ENCODE assay signal across 28 mouse cellular contexts in genomic region chr13:32024822-32025221, GRCm38 (mm10).
A peak's percentile ranks its signal among the peaks of the same experiment; 100 is the strongest.
DNase-seq lines count a peak whose midpoint lies in the region; ATAC-seq and TF ChIP-seq lines count a peak whose summit lies in the region.
"Had no signal": no experiment of that assay in that cellular context is flagged by ENCODE, and none has a peak within 500 bp of the region (broad histone marks: within the 10 kb centered on the region; RNA-seq: fewer than 3 reads in every experiment).

No protein-coding gene starts in this region.

- H3K9ac ChIP-seq in forebrain, embryonic 13.5 days = no peak overlapping the region
- H3K9ac ChIP-seq in kidney, embryonic 15.5 days = no peak overlapping the region
- no peak overlapping the region for H3K9ac ChIP-seq in limb, embryonic 14.5 days (ENCODE audit: low read depth, low read length, severe bottlenecking)
- H3K9ac ChIP-seq: embryonic facial prominence, embryonic 12.5 days; hindbrain, embryonic 15.5 days; liver, embryonic 13.5 days; neural tube, embryonic 15.5 days had no signal

- H3K9me3 ChIP-seq in forebrain, embryonic 10.5 days = no peaks in the 10 kb centered on the region
- H3K9me3 ChIP-seq in forebrain, embryonic 13.5 days (replicated peaks) = no peaks in the 10 kb centered on the region
- no peaks in the 10 kb centered on the region for H3K9me3 ChIP-seq in kidney, embryonic 15.5 days (replicated peaks)
- H3K9me3 ChIP-seq in embryonic facial prominence, embryonic 10.5 days = no peaks in the 10 kb centered on the region
- no peaks in the 10 kb centered on the region for H3K9me3 ChIP-seq in limb, embryonic 14.5 days (ENCODE audit: control insufficient read depth, low read length)
- H3K9me3 ChIP-seq: embryonic facial prominence, embryonic 12.5 days; hindbrain, embryonic 10.5 days; hindbrain, embryonic 15.5 days; liver, embryonic 13.5 days; neural tube, embryonic 15.5 days had no signal

- H3K27me3 ChIP-seq in forebrain, embryonic 10.5 days (ENCODE audit: poor library complexity, severe bottlenecking) = no peaks in the 10 kb centered on the region
- no peaks in the 10 kb centered on the region for H3K27me3 ChIP-seq in forebrain, embryonic 13.5 days
- no peaks in the 10 kb centered on the region for H3K27me3 ChIP-seq in kidney, embryonic 15.5 days
- peaks cover 7% of the 10 kb centered on the region; the same call in 1 of the 2 replicates for H3K27me3 ChIP-seq in embryonic facial prominence, embryonic 10.5 days (replicated peaks; ENCODE audit: low read depth, poor library complexity, severe bottlenecking)
- 0 out of 2 replicates have a peak, but pooled peaks cover 3% of the 10 kb centered on the region for H3K27me3 ChIP-seq in limb, embryonic 14.5 days (ENCODE audit: control insufficient read depth, insufficient read depth, low read length)
- H3K27me3 ChIP-seq: CH12.LX; embryonic facial prominence, embryonic 12.5 days; hindbrain, embryonic 15.5 days; liver, embryonic 13.5 days; neural tube, embryonic 15.5 days had no signal

- DNase-seq in forebrain, embryonic 10.5 days (ENCODE audit: extremely low spot score, low spot score) = no peak
- DNase-seq in kidney, adult 11 months = no peak
- peak; percentile 29 for DNase-seq in embryonic facial prominence, embryonic 10.5 days (ENCODE audit: low spot score)
- no peak for DNase-seq in limb, embryonic 14.5 days (ENCODE audit: low spot score)
- no peak for DNase-seq in T-cell, adult 2 months (ENCODE audit: low spot score)
- DNase-seq: adrenal gland, adult 8-10 months; cerebellum, adult 2 months; cerebellum, postnatal 14 days; gastrocnemius, postnatal 10 days; heart, postnatal 14 days; liver, embryonic 13.5 days; lung, adult 18-20 months; lung, postnatal 4 days; midbrain, embryonic 14.5 days; retina, postnatal 1 day; right cerebral cortex, postnatal 14 days; thymus, postnatal 14 days had no signal

- no peaks in the 10 kb centered on the region for H3K36me3 ChIP-seq in forebrain, embryonic 10.5 days (replicated peaks)
- no peaks in the 10 kb centered on the region for H3K36me3 ChIP-seq in forebrain, embryonic 13.5 days (ENCODE audit: poor library complexity, severe bottlenecking)
- no peaks in the 10 kb centered on the region for H3K36me3 ChIP-seq in kidney, embryonic 15.5 days
- H3K36me3 ChIP-seq in embryonic facial prominence, embryonic 10.5 days (replicated peaks) = no peaks in the 10 kb centered on the region
- no peaks in the 10 kb centered on the region for H3K36me3 ChIP-seq in limb, embryonic 14.5 days (ENCODE audit: control insufficient read depth, insufficient read depth, low read length)
- H3K36me3 ChIP-seq: embryonic facial prominence, embryonic 12.5 days; hindbrain, embryonic 10.5 days; hindbrain, embryonic 15.5 days; liver, embryonic 13.5 days; neural tube, embryonic 15.5 days had no signal

- H3K4me3 ChIP-seq in forebrain, embryonic 10.5 days = no peak overlapping the region
- no peak overlapping the region for H3K4me3 ChIP-seq in forebrain, embryonic 13.5 days
- no peak overlapping the region for H3K4me3 ChIP-seq in kidney, embryonic 15.5 days (replicated peaks)
- H3K4me3 ChIP-seq in embryonic facial prominence, embryonic 10.5 days = no peak overlapping the region
- H3K4me3 ChIP-seq in limb, embryonic 14.5 days (replicated peaks; ENCODE audit: low read length) = no peak overlapping the region
- H3K4me3 ChIP-seq: embryonic facial prominence, embryonic 12.5 days; hindbrain, embryonic 10.5 days; hindbrain, embryonic 15.5 days; layer of hippocampus, adult 2 months; left cerebral cortex, adult 2 months; liver, embryonic 13.5 days; neural tube, embryonic 15.5 days had no signal

- no peak for ATAC-seq in forebrain, embryonic 13.5 days
- ATAC-seq in kidney, embryonic 15.5 days (replicated peaks; ENCODE audit: low FRiP score) = peak; percentile 77
- no peak for ATAC-seq in limb, embryonic 14.5 days (ENCODE audit: low FRiP score, low read depth)
- ATAC-seq: inflammation-experienced regulatory T-cells, adult 6 months; lung, postnatal 0 days had no signal

- peaks cover 46% of the 10 kb centered on the region for H3K4me1 ChIP-seq in forebrain, embryonic 10.5 days
- H3K4me1 ChIP-seq in forebrain, embryonic 13.5 days = peaks cover 18% of the 10 kb centered on the region
- peaks cover 36% of the 10 kb centered on the region for H3K4me1 ChIP-seq in kidney, embryonic 15.5 days
- peaks cover 61% of the 10 kb centered on the region for H3K4me1 ChIP-seq in embryonic facial prominence, embryonic 10.5 days
- peaks cover 13% of the 10 kb centered on the region; the same call in 1 of the 2 replicates for H3K4me1 ChIP-seq in limb, embryonic 14.5 days (ENCODE audit: control insufficient read depth, insufficient read depth, low read length)
- H3K4me1 ChIP-seq: hindbrain, embryonic 15.5 days; liver, embryonic 13.5 days had no signal

- TF ChIP-seq POLR2A in limb, embryonic 14.5 days (IDR thresholded peaks at IDR 0.05; ENCODE audit: borderline replicate concordance, extremely low read depth, insufficient read depth, insufficient read length) = no peak

- no peak overlapping the region for H3K4me2 ChIP-seq in forebrain, embryonic 13.5 days
- no peak overlapping the region for H3K4me2 ChIP-seq in kidney, embryonic 15.5 days
- no peak overlapping the region for H3K4me2 ChIP-seq in limb, embryonic 14.5 days (replicated peaks; ENCODE audit: low read depth, low read length, severe bottlenecking)
- H3K4me2 ChIP-seq: embryonic facial prominence, embryonic 12.5 days; hindbrain, embryonic 15.5 days; liver, embryonic 13.5 days; neural tube, embryonic 15.5 days had no signal

- peak overlapping the region; percentile 74 for H3K27ac ChIP-seq in forebrain, embryonic 10.5 days
- H3K27ac ChIP-seq in forebrain, embryonic 13.5 days = no peak overlapping the region
- peak overlapping the region; percentile 92 for H3K27ac ChIP-seq in kidney, embryonic 15.5 days
- H3K27ac ChIP-seq in embryonic facial prominence, embryonic 10.5 days (replicated peaks) = peak overlapping the region; percentile 71
- 0 out of 2 replicates have a peak overlapping the region, but pooled peaks have one; percentile 20 for H3K27ac ChIP-seq in limb, embryonic 14.5 days (replicated peaks; ENCODE audit: low read depth, low read length)
- H3K27ac ChIP-seq: embryonic facial prominence, embryonic 12.5 days; hindbrain, embryonic 10.5 days; hindbrain, embryonic 15.5 days; layer of hippocampus, adult 2 months; left cerebral cortex, adult 2 months; liver, embryonic 13.5 days; neural tube, embryonic 15.5 days had no signal
